Mouse (Mus musculus) gonadal fat pad, adult 2 months (tissue): ENCODE data around the gene Kremen2. TPM values are rescaled to one million over a fixed set of nuclear protein-coding genes. Genes with fewer than 3 reads are reported as not detected.
"Not testable (repeated sequence)": the region's sequence is repeated elsewhere in the genome, so short reads cannot be mapped to it uniquely, and the experiment has no call there.

ENCODE experiments used
- DNase-seq: peaks from one replicate; pipeline ENCODE4 v3.0.0-alpha.2; 2012; ENCODE audit warnings: low read depth
- polyA plus RNA-seq: library from polyadenylated mRNA; depleted of rRNA; stranded (reverse); fragments of >200 nt; gene quantifications from 2 replicates; pipeline ENCODE4 v1.2.3, GENCODE M21; 2012; rRNA removed

Gene Kremen2
- polyA plus RNA-seq, result 0.43 and 0.57 TPM in 2 replicates

- DNase-seq, result no peak
Observed at GRCm38 (mm10) chr17:23745301-23746251, at the start of gene Kremen2. Gene Kremen2 (minus strand): TSS chr17:23745833.

GRCm38 (mm10) chr17:23795323-23795722, 49.7 kb upstream of the Kremen2 start:
- DNase-seq, result no peak

GRCm38 (mm10) chr17:23791079-23791357, 45.4 kb upstream of the Kremen2 start:
- DNase-seq, result no peak

- no peak for DNase-seq
Observed at GRCm38 (mm10) chr17:23790269-23791078, 44.8 kb upstream of the Kremen2 start, which contains the start of gene Srrm2. Gene Srrm2 (plus strand): TSS chr17:23790532.

- DNase-seq, result no peak
Observed at GRCm38 (mm10) chr17:23789749-23790268, 44.2 kb upstream of the Kremen2 start.

GRCm38 (mm10) chr17:23788973-23789372, 43.3 kb upstream of the Kremen2 start:
- DNase-seq, result no peak

GRCm38 (mm10) chr17:23786510-23786931, 40.9 kb upstream of the Kremen2 start:
- no peak for DNase-seq

- DNase-seq, result no peak
Observed at GRCm38 (mm10) chr17:23785561-23786471, 40.2 kb upstream of the Kremen2 start, which contains the start of gene Flywch2. Gene Flywch2 (minus strand): TSS chr17:23786081.

GRCm38 (mm10) chr17:23783352-23783751, 37.7 kb upstream of the Kremen2 start:
- no peak for DNase-seq

GRCm38 (mm10) chr17:23778447-23778846, 32.8 kb upstream of the Kremen2 start:
- no peak for DNase-seq

GRCm38 (mm10) chr17:23777141-23777540, 31.5 kb upstream of the Kremen2 start:
- DNase-seq, result no peak

- DNase-seq, result no peak
Observed at GRCm38 (mm10) chr17:23776216-23776615, 30.6 kb upstream of the Kremen2 start.

- no peak for DNase-seq
Observed at GRCm38 (mm10) chr17:23774090-23774489, 28.5 kb upstream of the Kremen2 start.

- DNase-seq, result no peak
Observed at GRCm38 (mm10) chr17:23773676-23774075, 28.0 kb upstream of the Kremen2 start.

GRCm38 (mm10) chr17:23772219-23772556, 26.6 kb upstream of the Kremen2 start:
- DNase-seq, result not testable (repeated sequence)

GRCm38 (mm10) chr17:23771284-23772218, 25.9 kb upstream of the Kremen2 start, which contains the start of gene Flywch1:
Gene Flywch1 (minus strand): TSS chr17:23771602.
- peak; percentile 75 for DNase-seq

GRCm38 (mm10) chr17:23770896-23771283, 25.3 kb upstream of the Kremen2 start:
- DNase-seq, result no peak

GRCm38 (mm10) chr17:23770493-23770892, 24.9 kb upstream of the Kremen2 start:
- no peak for DNase-seq

GRCm38 (mm10) chr17:23762976-23763375, 17.3 kb upstream of the Kremen2 start:
- no peak for DNase-seq

- no peak for DNase-seq
Observed at GRCm38 (mm10) chr17:23761155-23761554, 15.5 kb upstream of the Kremen2 start.
